Mouse (Mus musculus): ENCODE measurements at regions not wholly inside any gene's neighbourhood (a gene's known extent, or its start where the extent isn't known, plus 50 kb on each side); places are given as distances from the start of the nearest gene placed in this dataset.
A peak's percentile ranks its signal among the peaks of the same experiment; 100 is the strongest.

DNA sequence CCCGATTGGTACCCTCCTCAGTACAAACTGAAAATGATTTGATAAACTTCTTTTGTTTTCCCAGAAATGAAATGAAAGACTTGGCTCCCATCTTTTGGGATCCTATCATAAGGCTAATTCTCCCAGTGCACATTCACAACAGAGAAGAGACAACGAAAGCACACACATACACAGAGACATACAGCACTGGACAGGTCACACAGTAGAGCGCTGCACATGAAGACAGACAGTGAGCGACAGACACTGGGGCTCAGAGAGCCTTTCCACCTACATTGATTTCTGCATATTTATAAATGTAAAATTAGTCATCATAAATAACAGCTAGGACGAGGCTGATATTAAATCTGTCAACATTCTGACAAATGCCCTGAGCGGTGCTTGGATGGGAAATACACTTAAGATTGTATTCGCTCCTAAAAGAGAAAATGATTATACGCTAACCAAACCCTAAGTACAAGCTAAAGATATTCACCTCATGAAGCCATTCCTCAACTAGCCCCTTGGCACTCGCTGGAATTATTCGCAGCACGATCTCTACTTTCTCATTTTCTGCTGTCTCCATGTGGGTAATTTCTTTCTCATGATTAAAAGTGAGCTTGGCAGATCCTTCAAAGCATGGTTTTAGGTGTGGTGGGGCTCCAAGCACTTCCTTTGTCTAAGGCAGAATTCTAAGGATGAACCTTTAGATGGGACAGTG lies 647.4 kb downstream of the Nedd1 start:
- DNase-seq: no peak

- DNase-seq: no peak
These were observed 648.3 kb downstream of the Nedd1 start for GRCm38 (mm10) chr10:92073873-92074390.

DNA sequence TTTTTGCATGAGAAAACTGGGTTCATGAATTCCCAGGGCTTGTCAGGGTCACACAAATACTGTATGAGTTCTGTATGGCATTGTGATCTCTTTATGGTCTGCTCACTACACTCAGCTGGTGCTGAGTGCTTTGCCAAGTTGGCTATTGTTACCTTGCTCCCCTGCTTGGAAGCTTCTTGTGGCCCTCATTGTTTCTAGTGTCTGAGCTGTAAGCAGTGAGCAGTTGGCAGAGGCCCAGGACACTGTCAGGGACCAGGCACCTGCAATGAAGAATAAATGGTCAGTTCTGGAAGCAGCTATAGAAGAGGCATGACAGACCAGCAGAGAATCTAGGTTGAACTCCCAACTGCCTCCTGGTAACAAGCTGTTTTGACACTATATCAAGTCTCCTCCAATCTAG lies 677.4 kb downstream of the Nedd1 start:
- no peak for DNase-seq

- peak; percentile 72 for DNase-seq
These were observed 686.0 kb downstream of the Nedd1 start for GRCm38 (mm10) chr10:92036176-92036575.

GRCm38 (mm10) chr10:92030221-92030620 lies 692.0 kb downstream of the Nedd1 start:
- no peak for DNase-seq

GRCm38 (mm10) chr10:92024203-92024602 lies 698.0 kb downstream of the Nedd1 start:
- no peak for DNase-seq

DNA sequence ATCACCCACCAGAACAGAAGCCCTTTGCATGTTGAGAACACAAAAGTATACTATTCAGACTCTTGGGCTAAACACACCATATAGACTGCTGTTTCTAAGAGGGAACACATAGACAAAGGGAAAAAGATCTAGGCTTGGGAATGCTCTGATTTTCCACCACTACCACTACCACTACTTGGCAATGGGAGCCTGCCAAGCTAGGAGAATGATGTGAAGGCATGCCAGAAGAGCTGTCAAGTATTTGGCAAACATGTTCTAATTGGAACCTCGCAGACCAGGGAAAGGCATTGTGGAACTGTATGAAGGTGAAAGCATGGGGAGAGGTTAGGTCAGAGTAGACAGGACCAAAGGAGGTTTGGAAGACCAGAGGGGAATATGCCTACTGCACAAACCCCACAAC lies 701.2 kb downstream of the Nedd1 start:
- no peak for DNase-seq

GRCm38 (mm10) chr10:92009551-92009950 lies 712.7 kb downstream of the Nedd1 start:
- DNase-seq: no peak

GRCm38 (mm10) chr10:92007891-92008290 lies 714.3 kb downstream of the Nedd1 start:
- peak; percentile 7 for DNase-seq

DNA sequence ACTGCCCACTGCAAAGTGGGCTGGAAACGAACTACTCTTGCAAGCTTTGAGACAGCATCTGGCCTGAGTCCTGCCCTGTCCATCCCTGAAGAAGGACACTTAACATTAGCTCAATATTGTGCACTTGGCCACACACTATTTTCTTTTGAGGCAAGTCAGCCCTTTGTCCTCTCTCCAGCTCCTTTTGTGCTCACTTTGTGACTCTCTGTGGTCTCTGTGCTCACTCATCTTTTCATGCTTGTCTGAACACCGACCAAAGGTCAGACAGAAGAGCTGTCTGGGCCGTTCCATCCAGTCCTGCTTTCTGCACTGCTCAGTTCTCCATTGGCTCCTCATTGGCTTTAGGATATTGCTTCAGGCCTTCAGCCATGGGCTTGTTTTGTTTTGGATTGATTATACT lies 715.8 kb downstream of the Nedd1 start:
- no peak for DNase-seq

DNA sequence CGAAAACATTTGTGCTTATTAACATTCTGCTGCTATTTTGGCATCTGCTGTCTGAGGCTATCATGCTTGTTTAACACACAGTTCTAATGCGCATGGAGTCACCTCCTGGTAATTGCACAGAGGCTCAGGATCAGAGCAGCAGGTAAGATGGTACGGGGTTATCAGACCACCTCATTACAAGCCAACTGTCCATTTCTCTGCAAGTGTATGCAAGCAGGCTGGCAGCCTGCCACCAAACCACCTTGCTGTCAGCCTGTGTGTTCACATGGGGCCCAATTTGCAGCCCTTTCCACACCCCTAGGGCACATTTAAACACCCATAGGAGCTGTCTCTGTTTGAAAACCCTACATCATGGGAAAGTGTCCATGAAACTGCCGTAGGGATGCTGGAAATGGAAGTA lies 731.2 kb downstream of the Nedd1 start:
- no peak for DNase-seq

- DNase-seq: peak; percentile 12
These were observed 733.9 kb downstream of the Nedd1 start for GRCm38 (mm10) chr10:91988364-91988763.

GRCm38 (mm10) chr10:91979841-91980240 lies 742.4 kb downstream of the Nedd1 start:
- DNase-seq: no peak

GRCm38 (mm10) chr10:91971951-91972350 lies 750.3 kb downstream of the Nedd1 start:
- no peak for DNase-seq

DNA sequence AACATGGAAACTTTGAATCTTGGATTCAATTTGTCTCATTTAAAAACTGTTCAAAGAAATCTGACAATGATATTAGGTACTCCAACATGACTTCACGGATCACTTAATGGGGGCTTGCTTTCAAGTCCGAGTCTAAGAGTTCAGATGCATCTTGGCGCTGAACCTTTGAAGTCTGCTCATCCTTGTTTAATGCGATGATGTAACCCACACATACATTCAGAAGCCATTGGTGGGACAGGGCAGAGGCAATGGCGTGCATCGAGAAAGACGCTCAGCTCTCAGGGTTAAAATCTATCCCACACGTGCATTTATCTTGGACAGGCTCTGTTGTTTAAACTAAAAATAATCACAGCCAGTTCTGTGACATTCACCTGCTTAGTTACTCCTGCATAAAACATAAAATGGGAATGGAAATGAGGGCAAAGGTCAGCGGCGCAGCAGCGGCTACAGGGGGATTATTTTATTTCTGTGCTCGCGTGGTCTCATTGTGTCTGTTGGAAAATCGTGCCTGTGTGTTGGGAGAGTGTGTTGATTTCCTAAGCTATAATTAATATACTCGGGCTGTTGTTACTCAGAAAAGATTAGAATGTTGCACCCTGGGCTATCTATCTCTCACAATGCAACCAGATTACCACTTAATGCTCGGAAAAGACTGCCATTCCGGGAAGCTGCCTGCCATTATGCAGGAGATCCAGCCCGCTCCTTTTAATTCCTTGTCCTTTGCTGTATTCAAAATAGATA lies 754.5 kb downstream of the Nedd1 start:
- DNase-seq: no peak

DNA sequence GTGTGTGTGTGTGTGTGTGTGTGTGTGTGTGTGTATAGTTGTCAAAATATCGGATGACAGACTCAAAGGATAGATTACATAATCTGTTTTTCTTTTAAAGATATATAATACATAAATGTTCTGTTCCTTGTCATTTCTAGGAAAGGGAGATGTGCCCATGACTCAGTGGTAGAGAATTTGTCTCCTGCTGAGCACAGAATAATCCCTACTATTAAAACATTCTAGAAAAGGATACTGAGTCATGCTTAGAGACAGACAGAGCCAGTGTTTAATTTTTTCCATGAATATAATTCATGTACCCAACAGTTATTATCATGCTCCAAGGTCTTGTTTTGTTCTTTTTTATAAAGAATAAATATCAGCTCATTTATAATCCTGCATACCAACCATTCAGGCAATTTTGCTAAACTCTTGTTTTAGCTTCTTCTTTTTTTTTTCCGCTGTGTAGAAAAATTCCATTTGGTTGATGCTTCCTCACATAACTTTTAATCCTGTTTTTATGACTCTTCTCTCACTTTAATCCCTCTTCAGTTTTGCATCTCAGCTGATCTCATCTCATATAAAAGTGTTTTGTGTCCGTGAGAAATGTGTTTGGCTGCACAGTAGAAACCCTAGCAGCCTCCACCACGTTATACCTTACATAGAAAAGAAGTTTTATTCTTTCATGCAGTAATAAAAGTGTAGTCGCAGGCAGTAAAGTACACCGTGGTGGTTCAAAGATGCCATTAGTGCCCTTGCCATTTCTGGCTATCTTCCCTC lies 762.3 kb downstream of the Nedd1 start:
- no peak for DNase-seq

- no peak for DNase-seq
These were observed 769.1 kb downstream of the Nedd1 start for GRCm38 (mm10) chr10:91953078-91953477.

- no peak for DNase-seq
These were observed 742.5 kb upstream of the Tmpo start for GRCm38 (mm10) chr10:91923626-91924025.

DNA sequence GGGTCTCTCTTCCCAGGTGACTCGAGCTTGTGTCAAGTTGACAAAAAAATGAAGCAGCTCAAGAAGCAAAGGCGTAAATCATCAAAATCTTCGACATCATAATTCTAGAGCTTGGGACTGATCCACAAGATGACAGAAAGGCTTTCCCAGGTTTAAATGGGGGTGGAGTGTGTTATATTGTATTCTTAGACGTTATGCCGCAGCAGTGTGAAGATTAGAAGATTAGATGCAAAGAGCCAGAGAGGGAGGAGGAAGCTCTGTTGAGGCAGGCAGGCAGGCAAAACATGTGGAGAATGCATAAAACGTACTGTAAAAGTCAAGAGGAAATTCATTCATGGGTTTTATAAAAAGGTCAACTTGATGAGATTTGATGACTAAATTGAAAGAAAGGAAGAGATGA lies 708.7 kb upstream of the Tmpo start:
- no peak for DNase-seq

DNA sequence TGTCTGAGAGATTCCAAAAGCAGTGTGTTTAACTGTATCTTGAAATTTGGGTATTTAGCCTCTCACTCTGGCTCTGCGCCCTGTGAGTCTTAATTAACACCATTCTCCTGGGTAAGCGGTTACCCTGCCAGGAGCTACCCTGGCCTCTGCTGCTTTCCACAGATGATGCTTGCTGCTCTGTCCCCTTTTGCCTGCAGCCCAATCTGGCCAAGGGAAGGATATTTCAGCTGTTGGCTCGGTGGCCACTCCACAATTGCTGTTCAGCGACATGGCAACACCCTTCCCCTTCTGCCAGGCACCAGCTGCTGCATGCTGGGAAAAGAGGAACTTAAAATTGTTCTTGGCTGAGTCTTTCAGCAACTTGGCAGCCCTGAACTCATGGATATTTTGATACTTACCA lies 707.4 kb upstream of the Tmpo start:
- DNase-seq: peak; percentile 57

DNA sequence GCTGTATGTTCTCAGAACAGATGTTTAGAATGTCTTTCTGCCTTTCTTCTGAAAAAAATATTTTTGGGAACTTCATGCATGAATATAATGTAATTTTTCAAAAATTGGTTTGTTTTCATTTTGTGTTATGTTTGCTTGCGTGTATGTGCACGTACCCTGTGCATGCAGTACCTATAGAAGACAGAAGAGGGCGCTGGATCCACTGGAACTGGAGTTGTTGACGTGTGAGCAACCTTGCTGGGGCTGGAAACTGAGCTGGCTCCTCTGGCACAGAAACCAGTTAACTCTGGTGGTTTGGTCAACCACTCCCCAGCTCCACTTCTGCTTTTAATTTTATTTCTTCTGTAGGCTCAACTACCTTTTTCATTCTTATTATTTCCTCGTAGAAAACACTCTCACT lies 702.0 kb upstream of the Tmpo start:
- no peak for DNase-seq

DNA sequence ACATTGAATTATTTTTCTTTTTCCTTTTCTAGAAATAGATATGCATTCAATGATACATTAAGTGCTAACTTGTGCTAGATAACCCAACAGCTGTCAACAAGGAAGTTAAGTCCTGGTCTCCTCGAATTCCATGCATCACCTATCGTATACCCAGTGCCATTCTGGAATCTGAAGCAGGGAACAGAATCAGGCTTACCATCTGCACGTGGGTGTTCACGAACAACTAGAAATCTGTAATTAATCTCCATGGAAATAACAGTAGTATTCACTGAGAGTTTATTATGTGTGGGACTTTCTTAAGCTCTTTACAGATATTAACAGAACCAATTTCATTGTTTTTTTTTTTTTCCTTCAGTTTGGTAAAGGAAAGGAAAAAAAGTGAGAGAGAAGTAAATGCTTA lies 701.4 kb upstream of the Tmpo start:
- DNase-seq: peak; percentile 29

DNA sequence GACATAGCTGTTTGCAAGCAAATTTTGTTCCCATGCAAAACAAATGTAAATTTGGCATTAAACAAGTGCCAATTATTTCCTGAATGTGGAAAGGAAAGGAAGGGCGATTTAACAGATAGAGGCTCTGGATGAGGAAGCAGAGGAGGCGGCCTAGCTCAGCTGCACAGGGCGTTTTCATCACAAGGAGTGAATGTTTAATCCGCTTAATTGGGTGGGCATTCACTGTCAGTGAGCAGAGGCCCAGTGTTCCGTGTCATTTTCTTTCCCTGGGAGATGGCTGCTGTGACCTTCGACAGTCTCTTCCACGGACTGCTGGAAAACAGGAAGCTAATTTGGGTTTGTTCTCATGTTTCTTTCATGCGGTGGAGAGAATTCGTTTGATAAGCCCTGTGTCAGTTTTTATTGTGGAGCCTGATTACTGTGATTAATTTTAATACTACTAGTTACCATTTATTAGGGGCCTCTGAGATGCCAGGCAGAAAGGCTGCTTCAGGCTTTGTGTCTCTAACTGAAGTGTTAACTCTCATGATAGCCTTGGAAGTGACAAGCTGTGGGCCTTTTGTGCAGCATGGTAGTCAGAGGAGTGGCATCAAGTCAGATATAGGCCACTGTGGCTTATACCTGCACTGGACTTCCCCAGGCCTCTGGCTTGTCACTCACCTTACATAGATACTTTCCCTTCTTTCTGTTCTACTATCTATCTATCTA lies 700.6 kb upstream of the Tmpo start:
- no peak for DNase-seq
